Comparison of ENCODE assay signal across 8 mouse cellular contexts in the genomic region with DNA sequence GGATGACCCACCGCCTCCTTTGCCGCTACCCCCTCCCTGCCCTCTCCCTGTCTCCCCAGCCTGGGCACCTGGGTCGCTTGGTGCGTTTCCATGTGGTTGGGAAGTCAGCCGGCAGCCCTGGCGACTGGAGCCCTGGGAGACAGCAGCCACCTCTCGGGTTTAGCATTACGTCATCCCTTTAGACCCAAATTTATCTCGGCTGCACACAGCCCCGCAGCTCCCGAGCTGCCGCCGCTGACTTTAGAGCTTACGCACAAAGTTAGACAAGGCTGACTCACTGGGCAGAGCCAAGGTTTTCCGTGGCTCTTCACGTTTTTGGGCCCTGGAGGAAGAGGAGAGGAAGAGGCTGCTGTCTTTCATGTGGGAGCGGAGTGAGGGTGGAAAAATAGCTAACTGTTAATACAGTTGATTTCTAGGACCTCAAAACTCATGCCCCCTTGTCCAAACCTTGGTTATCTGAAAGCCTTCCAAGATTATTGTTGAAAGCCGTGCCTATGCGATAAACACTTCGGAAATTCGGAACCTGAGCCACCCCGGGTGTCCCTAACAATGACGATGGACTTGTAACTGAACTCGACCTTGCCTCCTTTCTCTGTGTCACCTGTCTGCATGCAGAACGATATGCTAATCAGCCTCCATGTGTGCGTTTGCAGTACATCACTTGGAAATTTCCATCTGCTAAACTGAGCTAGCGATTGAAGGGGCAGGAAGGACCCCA. TPM values are rescaled to one million over a fixed set of nuclear protein-coding genes. Genes with fewer than 3 reads are reported as not detected.
DNase-seq lines count a peak whose midpoint lies in the region; ATAC-seq and TF ChIP-seq lines count a peak whose summit lies in the region.

No protein-coding gene starts in this region.

- H3K9ac ChIP-seq in hindbrain, embryonic 11.5 days (ENCODE audit: low read depth, low read length), result no peak overlapping the region

- DNase-seq in ovary, adult 18-20 months (ENCODE audit: low spot score), result peak; percentile 58
- DNase-seq in ovary, postnatal 14 days (ENCODE audit: low spot score), result no peak
- peak; percentile 92 for DNase-seq in cerebellum, adult 9-11 months
- peak; percentile 59 to 77 for DNase-seq in frontal cortex, postnatal 10 days (ENCODE audit: low spot score in 2 of 2)
- peak; percentile 58 for DNase-seq in hindbrain, embryonic 11.5 days (ENCODE audit: low spot score)
- DNase-seq in left cerebral cortex, adult 2 months (ENCODE audit: extremely low spot score in 1 of 2, low spot score in 2 of 2), result peak; percentile 72 to 81
- peak; percentile 59 for DNase-seq in right cerebral cortex, postnatal 4 days

- peak overlapping the region; percentile 11 for H3K4me2 ChIP-seq in hindbrain, embryonic 11.5 days (replicated peaks; ENCODE audit: low read depth, low read length)

- intact Hi-C loops in left cerebral cortex, adult 2 months (cut with DNase I), result no loop called here

- peak overlapping the region; percentile 2; the same call in 1 of the 2 replicates for H3K4me3 ChIP-seq in hindbrain, embryonic 11.5 days (ENCODE audit: low read depth, low read length)
- H3K4me3 ChIP-seq in left cerebral cortex, adult 2 months, result peak overlapping the region; percentile 59
- H3K4me3 ChIP-seq in macrophage (ENCODE audit: inconsistent target), result peak overlapping the region; percentile 22; the same call in 1 of the 2 replicates

- H3K9me3 ChIP-seq in hindbrain, embryonic 11.5 days (ENCODE audit: control insufficient read depth, low read length), result no peaks in the 10 kb centered on the region

- WGBS in hindbrain, embryonic 11.5 days, result 13% methylated on average over 27 of the region's 27 CpGs
- 16% methylated on average over 25 of the region's 27 CpGs for WGBS in macrophage (ENCODE audit: missing documents)

- peaks cover 3% of the 10 kb centered on the region for H3K4me1 ChIP-seq in hindbrain, embryonic 11.5 days (replicated peaks; ENCODE audit: control insufficient read depth, insufficient read depth, low read length)

- peaks cover 27% of the 10 kb centered on the region; the same call in 1 of the 2 replicates for H3K79me2 ChIP-seq in macrophage (ENCODE audit: inconsistent target)

- ATAC-seq in hindbrain, embryonic 11.5 days (ENCODE audit: low FRiP score), result no peak

- TF ChIP-seq CTCF in left cerebral cortex, adult 2 months (IDR thresholded peaks at IDR 0.05), result no peak

- no peaks in the 10 kb centered on the region for H3K27me3 ChIP-seq in hindbrain, embryonic 11.5 days (ENCODE audit: control insufficient read depth, insufficient read depth, low read length)

- H3K27ac ChIP-seq in hindbrain, embryonic 11.5 days (ENCODE audit: low read depth, low read length), result peak overlapping the region; percentile 60; the same call in 1 of the 2 replicates
- peak overlapping the region; percentile 97 for H3K27ac ChIP-seq in left cerebral cortex, adult 2 months
- peak overlapping the region; percentile 1; the same call in 1 of the 2 replicates for H3K27ac ChIP-seq in macrophage

- H3K36me3 ChIP-seq in hindbrain, embryonic 11.5 days (ENCODE audit: control insufficient read depth, insufficient read depth, low read length), result no peaks in the 10 kb centered on the region
- H3K36me3 ChIP-seq in macrophage (ENCODE audit: inconsistent target), result no peaks in the 10 kb centered on the region

RNA-seq across cellular contexts. Expression of gene Mxi1, which starts 15.4 kb away (rescaled TPM):
- 59.6 and 73.7 TPM in 2 replicates for polyA plus RNA-seq in hindbrain, embryonic 11.5 days (2014; fragmentation: Nextera tagmentation; extraction: Ambion mirVana)
- 10 to 100 TPM; 85.3 to 89.6 TPM for total RNA-seq in left cerebral cortex, adult 2 months (2021)
- total RNA-seq in macrophage (2018; cell fraction: chromatin; rRNA removed), result 10 to 100 TPM in 11 of 26 experiments, 1 to 10 TPM in 14, under 1 TPM in 1; 0.43 to 61.1 (median 7.0) TPM
- total RNA-seq in macrophage (2018; cell fraction: cytosol; rRNA removed), result 10 to 100 TPM in 13 of 26 experiments, 1 to 10 TPM in 13; 3.5 to 24.3 (median 11.7) TPM
- total RNA-seq in macrophage (2018; cell fraction: nucleus; rRNA removed), result 10 to 100 TPM in 9 of 26 experiments, 1 to 10 TPM in 17; 1.1 to 20.5 (median 5.1) TPM
- polyA plus RNA-seq in macrophage (2018), result 16.2 to 18.7 TPM (median 18.3 TPM) in 3 replicates

RNA-seq across cellular contexts. Expression of gene Gm10197, which starts 45.8 kb away (rescaled TPM):
- polyA plus RNA-seq in hindbrain, embryonic 11.5 days (2014; fragmentation: Nextera tagmentation; extraction: Ambion mirVana), result not detected in 2 replicates
- not detected for total RNA-seq in left cerebral cortex, adult 2 months (2021)
- not detected for total RNA-seq in macrophage (2018; cell fraction: chromatin; rRNA removed)
- total RNA-seq in macrophage (2018; cell fraction: cytosol; rRNA removed), result not detected
- not detected for total RNA-seq in macrophage (2018; cell fraction: nucleus; rRNA removed)
- not detected in 3 replicates for polyA plus RNA-seq in macrophage (2018)

Comparison
In these comparisons a context has a peak if more than half of its experiments do, and no peak if none do; other contexts are left out.
1. H3K27ac ChIP-seq: peak in every context shown above with its lines; median percentile 97 in left cerebral cortex, adult 2 months; 60 in hindbrain, embryonic 11.5 days; 1 in macrophage.
2. H3K4me3 ChIP-seq: peak in every context shown above with its lines; median percentile 59 in left cerebral cortex, adult 2 months; 22 in macrophage; 2 in hindbrain, embryonic 11.5 days.